Mouse (Mus musculus): ENCODE data around the gene Snx4.

Gene Snx4

GRCm38 (mm10) chr16:33343601-33344000, 92.4 kb downstream of the Snx4 start:
- no peak for DNase-seq (ENCODE audit: low read depth, low spot score)

DNA sequence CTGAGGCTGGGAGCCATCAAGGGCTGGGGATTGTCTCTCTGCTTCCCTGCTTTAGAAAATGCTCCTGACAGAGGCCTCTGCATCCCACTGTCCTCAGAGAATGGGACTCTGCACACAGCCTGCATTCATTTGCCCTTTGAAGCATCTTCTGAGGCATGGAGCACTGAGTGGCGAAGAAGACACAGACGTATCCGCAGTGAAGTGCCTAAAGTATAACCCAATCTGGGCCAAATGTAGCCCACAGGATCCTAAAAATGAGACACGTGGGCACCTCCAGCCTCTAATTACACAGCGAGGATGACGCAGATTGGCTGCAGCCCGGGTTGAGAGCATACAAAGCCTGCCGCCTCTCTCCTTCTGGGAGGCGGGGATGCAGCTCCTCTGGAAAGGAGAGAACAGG, 93.1 kb downstream of the Snx4 start:
- DNase-seq (ENCODE audit: low read depth, low spot score) = no peak

GRCm38 (mm10) chr16:33344875-33345274, 93.6 kb downstream of the Snx4 start:
- DNase-seq (ENCODE audit: low read depth, low spot score) = no peak

DNA sequence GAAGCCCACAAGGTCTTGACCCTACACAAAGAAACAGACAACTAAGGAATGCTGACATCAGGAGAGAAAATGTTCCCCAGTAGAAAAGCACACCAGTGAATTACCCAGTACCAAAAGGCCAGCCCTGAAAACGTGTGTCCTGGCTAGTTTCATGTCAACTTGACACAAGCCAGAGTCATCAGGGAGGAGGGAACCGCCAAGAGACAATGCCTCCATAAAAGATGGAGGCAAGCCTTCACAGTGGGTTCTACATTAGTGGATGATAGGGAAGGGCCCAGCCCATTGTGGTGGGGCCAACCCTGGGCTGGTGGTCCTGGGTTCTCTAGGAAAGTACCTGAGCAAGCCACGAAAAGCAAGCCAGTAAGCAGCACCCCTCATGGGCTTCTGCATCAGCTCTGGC, 95.1 kb downstream of the Snx4 start:
- DNase-seq (ENCODE audit: low read depth, low spot score) = no peak

- DNase-seq (ENCODE audit: low read depth, low spot score) = no peak
These were observed 95.9 kb downstream of the Snx4 start for GRCm38 (mm10) chr16:33347134-33347533.

Measured in A20 (cell line).